Mouse (Mus musculus) MEL (cell line): Measurements from ENCODE around the gene Itga5. TPM values are rescaled to one million over a fixed set of nuclear protein-coding genes. Genes with fewer than 3 reads are reported as not detected.

ENCODE experiments used
- DNase-seq: peaks from one replicate; pipeline ENCODE4 v3.0.0; 2011; ENCODE audit warnings: low read depth, low spot score
- H3K27ac ChIP-seq: 2 replicates; pipeline ENCODE4 v1.5.1; 2012; ENCODE audit warnings: low read depth, mild to moderate bottlenecking, control low read depth, low read length, moderate library complexity; ENCODE audit not compliant: control insufficient read depth
- H3K27me3 ChIP-seq, 2 experiments: fragments of 150-350 bp in 1 of 2; sonication (generic) in 1 of 2; 2 replicates each; pipeline ENCODE4 v1.6.1; 2012; ENCODE audit warnings: low read length in 2 of 2, mild to moderate bottlenecking in 2 of 2, improper control_type of control experiment in 1 of 2, moderate library complexity in 1 of 2; ENCODE audit not compliant: insufficient read depth in 2 of 2, control insufficient read depth in 1 of 2
- H3K36me3 ChIP-seq, 2 experiments: 2 replicates each; pipeline ENCODE4 v1.6.1; 2012 to 2014; ENCODE audit warnings: low read length in 2 of 2, improper control_type of control experiment in 1 of 2, inconsistent platforms in 1 of 2, mild to moderate bottlenecking in 1 of 2; ENCODE audit not compliant: insufficient read depth in 2 of 2, control insufficient read depth in 1 of 2
- H3K4me1 ChIP-seq, 2 experiments: fragments of 150-350 bp in 1 of 2; sonication (generic) in 1 of 2; 2 replicates each; pipeline ENCODE4 v1.6.1; 2012; ENCODE audit warnings: low read length in 2 of 2, improper control_type of control experiment in 1 of 2, mild to moderate bottlenecking in 1 of 2; ENCODE audit not compliant: insufficient read depth in 2 of 2, control insufficient read depth in 1 of 2
- H3K4me3 ChIP-seq, 2 experiments: fragments of 150-350 bp in 1 of 2; sonication (generic) in 1 of 2; 2 replicates each; pipeline ENCODE4 v1.5.1; 2012; ENCODE audit warnings: low read depth in 2 of 2, low read length in 2 of 2, mild to moderate bottlenecking in 2 of 2, moderate library complexity in 2 of 2, control low read depth in 1 of 2, improper control_type of control experiment in 1 of 2; ENCODE audit not compliant: control insufficient read depth in 1 of 2, insufficient read depth in 1 of 2
- H3K79me2 ChIP-seq: 2 replicates; pipeline ENCODE4 v1.6.1; 2012; ENCODE audit warnings: mild to moderate bottlenecking, low read length, moderate library complexity; ENCODE audit not compliant: control insufficient read depth, poor library complexity, insufficient read depth
- H3K9ac ChIP-seq: 2 replicates; pipeline ENCODE4 v1.6.1; 2012; ENCODE audit warnings: low read depth, mild to moderate bottlenecking, control low read depth, low read length, moderate library complexity; ENCODE audit not compliant: control insufficient read depth, poor library complexity, severe bottlenecking
- H3K9me3 ChIP-seq: fragments of 150-350 bp; sonication (generic); replicated peaks from 2 replicates; pipeline ENCODE4 v1.6.1; 2012; ENCODE audit warnings: mild to moderate bottlenecking, low read length, improper control_type of control experiment, moderate library complexity; ENCODE audit not compliant: insufficient read depth
- BHLHE40 ChIP-seq: IDR thresholded peaks from 2 replicates; pipeline ENCODE4 v1.6.1; 2012; ENCODE audit warnings: low read depth, mild to moderate bottlenecking, inconsistent platforms, low read length, improper control_type of control experiment, borderline replicate concordance
- CHD1 ChIP-seq: IDR thresholded peaks from 2 replicates; pipeline ENCODE4 v1.6.1; 2012; ENCODE audit warnings: low read depth, mild to moderate bottlenecking, inconsistent platforms, low read length, improper control_type of control experiment
- CHD2 ChIP-seq: IDR thresholded peaks from 2 replicates; pipeline ENCODE4 v1.6.1; 2011; ENCODE audit warnings: low read length, improper control_type of control experiment
- CTCF ChIP-seq, 3 experiments: IDR thresholded peaks in 2 of 3; conservative IDR thresholded peaks in 1 of 3; 2 replicates each; pipeline ENCODE4 v1.5.1; 2011 to 2012; ENCODE audit warnings: low read length in 3 of 3, low read depth in 2 of 3, mild to moderate bottlenecking in 2 of 3, improper control_type of control experiment in 1 of 3, inconsistent platforms in 1 of 3, mixed read lengths in 1 of 3, moderate library complexity in 1 of 3; ENCODE audit not compliant: control insufficient read depth in 1 of 3, insufficient read depth in 1 of 3, poor library complexity in 1 of 3, severe bottlenecking in 1 of 3
- E2F4 ChIP-seq: IDR thresholded peaks from 2 replicates; pipeline ENCODE4 v1.6.1; 2011; ENCODE audit warnings: low read depth, low read length, improper control_type of control experiment, borderline replicate concordance
- ELF1 ChIP-seq: IDR thresholded peaks from 2 replicates; pipeline ENCODE4 v1.6.1; 2014; ENCODE audit warnings: low read depth, mild to moderate bottlenecking, inconsistent platforms, low read length, improper control_type of control experiment, moderate library complexity
- ETS1 ChIP-seq: IDR thresholded peaks from 2 replicates; pipeline ENCODE4 v1.6.1; 2012; ENCODE audit warnings: low read depth, mild to moderate bottlenecking, inconsistent platforms, low read length, improper control_type of control experiment, moderate library complexity
- GABPA ChIP-seq: IDR thresholded peaks from 2 replicates; pipeline ENCODE4 v1.6.1; 2012; ENCODE audit warnings: low read depth, mild to moderate bottlenecking, inconsistent platforms, low read length, improper control_type of control experiment, moderate library complexity
- JUND ChIP-seq: IDR thresholded peaks from 2 replicates; pipeline ENCODE4 v1.6.1; 2011; ENCODE audit warnings: low read depth, mild to moderate bottlenecking, improper control_type of control experiment, low read length
- KAT2A ChIP-seq: conservative IDR thresholded peaks from 2 replicates; pipeline ENCODE4 v1.6.1; 2012; ENCODE audit warnings: low read depth, low read length, improper control_type of control experiment, inconsistent platforms
- MAX ChIP-seq: IDR thresholded peaks from 2 replicates; pipeline ENCODE4 v1.6.1; 2011; ENCODE audit warnings: low read length, improper control_type of control experiment
- MEF2A ChIP-seq: IDR thresholded peaks from 2 replicates; pipeline ENCODE4 v1.6.1; 2014; ENCODE audit warnings: low read depth, mild to moderate bottlenecking, inconsistent platforms, low read length, improper control_type of control experiment; ENCODE audit not compliant: poor library complexity, insufficient replicate concordance, severe bottlenecking; ENCODE audit errors: extremely low read depth
- MYB ChIP-seq: IDR thresholded peaks from 2 replicates; pipeline ENCODE4 v1.6.1; 2011; ENCODE audit warnings: mild to moderate bottlenecking, low read depth, low read length, improper control_type of control experiment
- NELFE ChIP-seq: IDR thresholded peaks from 2 replicates; pipeline ENCODE4 v1.6.1; 2011; ENCODE audit warnings: low read depth, low read length, improper control_type of control experiment
- NRF1 ChIP-seq: IDR thresholded peaks from 2 replicates; pipeline ENCODE4 v1.6.1; 2014; ENCODE audit warnings: low read depth, mild to moderate bottlenecking, inconsistent platforms, low read length, improper control_type of control experiment, moderate library complexity; ENCODE audit not compliant: poor library complexity, insufficient read depth, severe bottlenecking
- POLR2AphosphoS5 ChIP-seq: IDR thresholded peaks from 2 replicates; pipeline ENCODE4 v1.6.1; 2012; ENCODE audit warnings: low read depth, borderline replicate concordance, mild to moderate bottlenecking, inconsistent platforms, low read length, moderate library complexity, mixed read lengths
- RAD21 ChIP-seq: IDR thresholded peaks from 2 replicates; pipeline ENCODE4 v1.6.1; 2011; ENCODE audit warnings: mild to moderate bottlenecking, low read depth, low read length, improper control_type of control experiment
- SIN3A ChIP-seq: IDR thresholded peaks from 2 replicates; pipeline ENCODE4 v1.6.1; 2012; ENCODE audit warnings: low read length, improper control_type of control experiment, inconsistent platforms
- SMC3 ChIP-seq: IDR thresholded peaks from 2 replicates; pipeline ENCODE4 v1.6.1; 2011; ENCODE audit warnings: low read depth, low read length, improper control_type of control experiment
- TAL1 ChIP-seq: IDR thresholded peaks from 2 replicates; pipeline ENCODE4 v1.6.1; 2012; ENCODE audit warnings: mild to moderate bottlenecking, inconsistent platforms, low read length, moderate library complexity, mixed read lengths
- TCF12 ChIP-seq: IDR thresholded peaks from 2 replicates; pipeline ENCODE4 v1.6.1; 2014; ENCODE audit warnings: low read depth, mild to moderate bottlenecking, inconsistent platforms, low read length, improper control_type of control experiment, moderate library complexity
- USF1 ChIP-seq: IDR thresholded peaks from 2 replicates; pipeline ENCODE4 v1.6.1; 2014; ENCODE audit warnings: low read depth, mild to moderate bottlenecking, inconsistent platforms, low read length, improper control_type of control experiment, moderate library complexity
- ZC3H11A ChIP-seq: IDR thresholded peaks from 2 replicates; pipeline ENCODE4 v1.6.1; 2012; ENCODE audit warnings: low read depth, mild to moderate bottlenecking, inconsistent platforms, low read length, improper control_type of control experiment
- ZMIZ1 ChIP-seq: IDR thresholded peaks from 2 replicates; pipeline ENCODE4 v1.6.1; 2012; ENCODE audit warnings: low read depth, mild to moderate bottlenecking, inconsistent platforms, low read length, improper control_type of control experiment, moderate library complexity
- ZNF384 ChIP-seq: IDR thresholded peaks from 2 replicates; pipeline ENCODE4 v1.6.1; 2012; ENCODE audit warnings: low read depth, mild to moderate bottlenecking, inconsistent platforms, low read length, improper control_type of control experiment
- polyA plus RNA-seq, 2 experiments: library from polyadenylated mRNA; stranded (reverse) in 1 of 2; unstranded in 1 of 2; fragments of >175 nt in 1 of 2; fragments of >200 nt in 1 of 2; gene quantifications; 2 replicates each; pipeline versions ENCODE4 v1.2.1 to v1.2.4; 2012; ENCODE audit warnings: low replicate concordance in 2 of 2, low read depth in 1 of 2; ENCODE audit not compliant: insufficient read length in 2 of 2, insufficient read depth in 1 of 2, missing spikeins in 1 of 2
- total RNA-seq: library from RNA; depleted of rRNA; stranded (reverse); fragments of 300-350 nt; gene quantifications from 2 replicates; pipeline ENCODE4 v1.2.3, GENCODE M21; 2012

The Itga5 gene
- total and polyA plus RNA-seq, 3 experiments, result 6.0 to 17.4 TPM; not detected in 1

DNA sequence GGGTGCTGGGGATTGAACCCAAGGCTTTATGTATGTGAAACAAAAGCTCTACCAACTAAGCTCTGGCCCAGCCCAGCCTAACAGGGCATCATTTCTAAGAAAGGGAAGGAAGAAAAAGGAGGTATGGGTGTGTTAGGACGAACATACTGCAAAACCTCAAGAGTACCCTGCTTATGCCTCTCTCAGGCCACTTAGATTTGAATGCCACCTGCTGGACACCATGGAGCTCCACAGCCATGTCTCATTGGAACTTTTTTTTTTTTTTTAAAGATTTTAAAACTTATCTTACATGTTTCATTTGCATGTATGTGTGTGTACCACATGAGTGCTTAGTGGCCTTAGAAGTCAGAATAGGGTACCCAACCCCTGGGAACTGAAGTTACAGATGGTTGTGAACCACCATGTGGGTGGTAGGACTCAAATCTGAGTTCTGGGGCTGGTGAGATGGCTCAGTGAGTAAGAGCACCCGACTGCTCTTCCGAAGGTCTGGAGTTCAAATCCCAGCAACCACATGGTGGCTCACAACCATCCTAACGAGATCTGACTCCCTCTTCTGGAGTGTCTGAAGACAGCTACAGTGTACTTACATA is 22.1 kb upstream of the Itga5 start:
- H3K27ac ChIP-seq, result no peak overlapping the region
- no peaks in the 10 kb centered on the region for H3K36me3 ChIP-seq
- H3K79me2 ChIP-seq, result no peaks in the 10 kb centered on the region
- peak; percentile 48 for DNase-seq
- no peak overlapping the region for H3K9ac ChIP-seq
- H3K4me1 ChIP-seq, result peaks cover 0 to 2% of the 10 kb centered on the region in 2 experiments; a peak in 1 of 4 replicates
- H3K4me3 ChIP-seq, result no peak overlapping the region
- peaks cover 0 to 2% of the 10 kb centered on the region in 2 experiments; a peak in 2 of 4 replicates for H3K27me3 ChIP-seq
- H3K9me3 ChIP-seq, result no peaks in the 10 kb centered on the region
- TF ChIP-seq ZNF384, result peak; percentile 95
- peak; percentile 23 to 53 (median 34); a peak in 4 of 6 replicates for TF ChIP-seq CTCF (IDR thresholded peaks at IDR 0.05 in 2 of 3, conservative IDR thresholded peaks at IDR 0.05 in 1 of 3; ENCODE audit: control insufficient read depth in 1 of 3, insufficient read depth in 1 of 3, low read depth in 2 of 3, low read length in 3 of 3, poor library complexity in 1 of 3, severe bottlenecking in 1 of 3)
- no peak for TF ChIP-seq CHD2
- peak; percentile 48 for TF ChIP-seq SMC3
- no peak for TF ChIP-seq NRF1
- peak; percentile 53 for TF ChIP-seq RAD21
- TF ChIP-seq ZC3H11A, result peak; percentile 27; the same call in 1 of the 2 replicates
- TF ChIP-seq, all 39 proteins: peak for 5

DNA sequence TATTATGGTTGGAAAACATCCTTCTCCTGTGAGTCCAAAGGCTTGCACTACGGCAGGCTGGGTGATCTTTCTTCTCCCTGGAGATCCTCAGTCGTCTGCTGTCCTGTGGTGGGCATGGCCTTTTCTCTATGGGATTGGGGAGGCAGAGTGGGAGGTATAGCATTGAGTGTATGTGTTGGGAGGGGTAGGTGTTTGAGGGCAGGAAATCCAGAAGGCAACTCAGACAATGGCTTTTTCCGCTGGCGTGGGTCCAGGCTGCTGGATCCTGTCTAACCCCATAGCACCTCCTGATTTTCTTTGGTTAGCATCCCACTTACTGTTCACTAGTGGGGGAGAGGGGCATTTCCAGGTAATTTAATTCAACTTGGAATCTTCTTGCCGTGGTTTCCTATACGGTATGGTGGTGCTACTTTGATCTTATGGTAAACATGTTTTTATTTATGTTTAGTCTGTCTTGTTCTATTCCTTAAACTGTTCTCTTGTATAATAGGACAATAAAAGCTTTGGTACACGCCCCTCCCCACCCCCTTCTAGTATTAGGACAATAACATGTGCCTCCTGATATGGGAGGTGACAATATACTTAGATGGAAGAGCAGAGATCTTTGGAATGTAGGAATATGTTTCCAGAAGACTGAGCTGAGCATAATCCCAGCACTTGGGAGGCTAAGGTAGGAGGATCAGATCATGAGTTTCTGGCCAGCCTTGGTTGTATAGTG is 17.4 kb upstream of the Itga5 start:
- H3K9me3 ChIP-seq, result no peaks in the 10 kb centered on the region
- H3K9ac ChIP-seq, result no peak overlapping the region
- H3K79me2 ChIP-seq, result no peaks in the 10 kb centered on the region
- DNase-seq, result no peak
- no peaks in the 10 kb centered on the region; a peak in 1 of 4 replicates for H3K36me3 ChIP-seq
- H3K4me1 ChIP-seq, result peaks cover 0 to 3% of the 10 kb centered on the region in 2 experiments; a peak in 1 of 4 replicates
- no peak overlapping the region for H3K27ac ChIP-seq
- no peaks in the 10 kb centered on the region for H3K27me3 ChIP-seq
- H3K4me3 ChIP-seq, result no peak overlapping the region
- TF ChIP-seq KAT2A (no peak), MEF2A (no peak), NELFE (no peak), CHD1 (no peak), SIN3A (no peak), JUND (no peak), ELF1 (no peak), ETS1 (no peak), CTCF (IDR thresholded peaks at IDR 0.05 in 2 of 3, conservative IDR thresholded peaks at IDR 0.05 in 1 of 3; ENCODE audit: control insufficient read depth in 1 of 3, insufficient read depth in 1 of 3, low read depth in 2 of 3, low read length in 3 of 3, poor library complexity in 1 of 3, severe bottlenecking in 1 of 3) (no peak), MYB (no peak), E2F4 (no peak), USF1 (no peak), TCF12 (no peak), GABPA (no peak), MAX (no peak), BHLHE40 (no peak), POLR2AphosphoS5 (no peak), TAL1 (no peak), ZMIZ1 (no peak)
